Mouse (Mus musculus) heart, adult 2 months (tissue): ENCODE measurements at regions not wholly inside any gene's neighbourhood (a gene's known extent, or its start where the extent isn't known, plus 50 kb on each side); places are given as distances from the start of the nearest gene placed in this dataset.

ENCODE experiments used
- CTCF ChIP-seq: fragments of 200-600 bp; IDR thresholded peaks from 2 replicates; pipeline ENCODE4 v1.8.1; 2022; ENCODE audit warnings: antibody characterized with exemption, mild to moderate bottlenecking, moderate library complexity
- POLR2A ChIP-seq: fragments of 200-500 bp; IDR thresholded peaks from 2 replicates; pipeline ENCODE4 v1.6.1; 2011; ENCODE audit warnings: mild to moderate bottlenecking, low read depth, low read length, control low read depth; ENCODE audit not compliant: insufficient read depth

DNA sequence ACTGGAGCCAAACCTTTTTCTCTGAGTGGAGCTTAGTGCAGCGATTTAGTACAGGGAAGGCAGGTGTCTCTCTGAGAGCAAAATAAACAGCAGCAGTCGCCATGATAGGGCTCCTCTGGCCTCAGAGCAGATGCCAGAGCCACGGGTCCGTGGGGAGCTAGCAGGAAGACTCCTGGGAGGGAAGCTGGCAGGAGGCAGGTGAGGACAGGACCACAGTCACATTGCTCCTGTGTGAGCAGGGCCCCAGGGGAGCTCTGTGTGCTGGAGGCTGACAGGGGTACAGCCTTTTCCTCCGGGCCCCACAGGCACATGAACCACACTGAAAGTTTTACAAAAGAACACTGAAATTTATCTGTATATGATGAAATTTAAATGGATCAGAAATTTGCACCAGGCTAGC, 159.3 kb downstream of the Zfp706 start:
- TF ChIP-seq CTCF (no peak), POLR2A (no peak)
